8 mouse cellular contexts compared by ENCODE assay signal in the genomic region with DNA sequence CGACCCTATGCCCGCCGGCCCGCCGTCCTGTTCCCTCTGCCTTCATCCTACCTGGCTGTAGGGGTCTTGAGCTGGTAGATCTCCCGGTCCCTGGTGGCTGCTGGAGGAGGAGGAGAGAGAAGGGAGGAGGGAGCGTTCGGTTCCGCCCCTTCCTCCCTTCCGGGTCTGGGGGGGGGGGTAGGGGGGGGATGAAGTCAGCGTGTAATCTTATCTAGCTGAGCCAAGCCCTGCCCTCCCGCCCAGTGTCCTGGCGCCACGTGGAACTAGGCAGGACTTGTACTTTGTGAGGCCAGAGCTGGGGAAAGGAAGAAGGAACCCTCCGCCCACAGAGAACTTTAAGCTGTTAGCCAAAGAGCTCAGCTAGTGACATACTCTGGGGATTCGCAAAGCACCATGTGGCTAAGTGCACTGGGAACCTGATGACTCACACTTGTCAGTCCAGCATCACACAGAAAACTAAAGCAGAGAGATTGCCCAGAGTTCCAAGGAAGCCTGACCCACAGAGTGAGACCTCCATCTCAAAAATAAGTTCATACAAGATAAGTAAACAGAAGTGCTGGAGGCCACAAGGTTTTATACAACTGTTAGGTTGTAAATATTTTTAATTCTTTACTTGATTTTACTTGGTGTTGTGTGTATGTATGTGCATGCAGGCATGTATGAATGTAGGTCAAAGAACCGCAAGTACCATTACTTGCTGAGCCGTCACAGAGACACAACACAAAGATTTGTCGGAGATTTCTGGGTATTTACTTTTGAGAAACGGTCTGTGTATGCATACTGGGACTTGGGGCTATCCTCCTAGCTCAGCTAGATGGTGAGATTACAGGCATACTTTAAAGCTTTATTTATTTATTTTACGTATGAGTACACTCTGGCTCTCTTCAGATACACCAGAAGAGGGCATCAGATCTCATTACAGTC. TPM values are rescaled to one million over a fixed set of nuclear protein-coding genes. Genes with fewer than 3 reads are reported as not detected.
A peak's percentile ranks its signal among the peaks of the same experiment; 100 is the strongest.
DNase-seq lines count a peak whose midpoint lies in the region; ATAC-seq lines count a peak whose summit lies in the region.

A gene (minus strand): TSS at position 144 of the 924 bp plus-strand sequence.

- WGBS in hindbrain, embryonic 15.5 days, result 9% methylated on average over 17 of the region's 21 CpGs

- no peaks in the 10 kb centered on the region for H3K27me3 ChIP-seq in hindbrain, embryonic 15.5 days

- H3K4me2 ChIP-seq in hindbrain, embryonic 15.5 days, result peak within 1 kb of the TSS; percentile 78

- DNase-seq in ZHBTc4 (ENCODE audit: low read depth, low spot score), result peak; percentile 97
- peak; percentile 66 to 67 for DNase-seq in cerebellum, postnatal 36 days
- DNase-seq in gastrocnemius, adult 18-20 months (ENCODE audit: low spot score), result peak; percentile 94
- DNase-seq in left cerebral cortex, adult 11 months (ENCODE audit: low spot score), result peak; percentile 80
- DNase-seq in lung, postnatal 4 days, result peak; percentile 91 to 97
- DNase-seq in retina, postnatal 1 day, result peak; percentile 95
- DNase-seq in thymus, postnatal 4 days, result peak; percentile 69

- peak within 1 kb of the TSS; percentile 52 for H3K9ac ChIP-seq in hindbrain, embryonic 15.5 days

- H3K4me3 ChIP-seq in hindbrain, embryonic 15.5 days, result peak within 1 kb of the TSS; percentile 47

- no peaks in the 10 kb centered on the region for H3K9me3 ChIP-seq in hindbrain, embryonic 15.5 days

- peak; percentile 87 for ATAC-seq in hindbrain, embryonic 15.5 days (ENCODE audit: low FRiP score, low read depth)

- no peaks in the 10 kb centered on the region for H3K36me3 ChIP-seq in hindbrain, embryonic 15.5 days

- peak within 1 kb of the TSS; percentile 66 for H3K27ac ChIP-seq in hindbrain, embryonic 15.5 days (replicated peaks)

- peaks cover 17% of the 10 kb centered on the region for H3K4me1 ChIP-seq in hindbrain, embryonic 15.5 days (replicated peaks)

RNA-seq across cellular contexts. Expression of the gene that starts here (rescaled TPM):
- total RNA-seq in gastrocnemius, adult 18-20 months (2021), result 1 to 10 TPM; 2.0 to 2.5 TPM
- polyA plus RNA-seq in hindbrain, embryonic 15.5 days (2015; fragmentation: Nextera tagmentation; extraction: Ambion mirVana), result 1.3 and 1.8 TPM in 2 replicates

Comparison
In these comparisons a context has a peak if more than half of its experiments do, and no peak if none do; other contexts are left out.
1. Peak in every context shown above with its lines: DNase-seq, ATAC-seq, H3K4me3 ChIP-seq and H3K27ac ChIP-seq.